Mouse (Mus musculus) gastrocnemius, postnatal 14 days (tissue): Measurements from ENCODE around the gene Nipsnap1. TPM values are rescaled to one million over a fixed set of nuclear protein-coding genes. Genes with fewer than 3 reads are reported as not detected.

ENCODE experiments used
- microRNA-seq, 2 experiments: library from miRNA; unstranded; fragments of <30 nt; microRNA quantifications; one replicate each; pipeline ENCODE4 v1.2.0; 2021
- total RNA-seq, 2 experiments: library from RNA; stranded (reverse); gene quantifications; 2 replicates each; pipeline ENCODE4 v1.2.3; 2021

Gene Nipsnap1
- total RNA-seq, 2 experiments from 2014 or later, result 0.84 to 0.90 TPM

Small RNA genes lying within 50 kb of the gene (microRNA-seq; reads per million reads assigned to microRNA genes)
- gene Mir6918, result 0 reads per million in 2 experiments

Other genes with a start within 250 kb of the Nipsnap1 start
- gene Ascc2, start 236.2 kb upstream of the Nipsnap1 start, total RNA-seq, result 10 to 100 TPM; 13.1 to 13.7 TPM
- 100 to 1,000 TPM; 851 to 959 TPM for gene Uqcr10, start 169.6 kb upstream of the Nipsnap1 start, total RNA-seq
- 10 to 100 TPM; 14.8 to 15.1 TPM for gene Zmat5, start 169.3 kb upstream of the Nipsnap1 start, total RNA-seq
- gene Cabp7, start 127.2 kb upstream of the Nipsnap1 start, total RNA-seq, result under 1 TPM; 0.66 to 0.69 TPM
- gene Nf2, start 24.4 kb upstream of the Nipsnap1 start, total RNA-seq, result 10 to 100 TPM; 35.2 to 40.9 TPM
- gene Thoc5, start 21.4 kb downstream of the Nipsnap1 start, total RNA-seq, result 10 to 100 TPM; 11.4 to 13.0 TPM
- under 1 TPM; 0.13 to 0.21 TPM for gene Nefh, start 74.1 kb downstream of the Nipsnap1 start, total RNA-seq
- gene Ap1b1, start 112.9 kb downstream of the Nipsnap1 start, total RNA-seq, result 10 to 100 TPM; 31.6 to 41.1 TPM
- gene Rasl10a, start 184.2 kb downstream of the Nipsnap1 start, total RNA-seq, result under 1 TPM in 1 of 2 experiments, not detected in 1; 0.25 TPM
- 10 to 100 TPM in 1 of 2 experiments, 1 to 10 TPM in 1; 8.4 to 12.0 TPM for gene Gas2l1, start 191.4 kb downstream of the Nipsnap1 start, total RNA-seq
- 10 to 100 TPM; 17.8 to 20.2 TPM for gene Rhbdd3, start 225.0 kb downstream of the Nipsnap1 start, total RNA-seq
- 10 to 100 TPM; 87.0 to 90.4 TPM for gene Ewsr1, start 225.3 kb downstream of the Nipsnap1 start, total RNA-seq